Mouse (Mus musculus) myocyte (in vitro differentiated cells): ENCODE results near the gene Agr2.

Source experiments
- CEBPB ChIP-seq: IDR thresholded peaks from 2 replicates; pipeline ENCODE4 v1.6.1; 2011; ENCODE audit warnings: mild to moderate bottlenecking, moderate library complexity; ENCODE audit not compliant: poor library complexity, insufficient read depth, severe bottlenecking
- E2F4 ChIP-seq: IDR thresholded peaks from one replicate; pipeline ENCODE4 v1.6.1; 2011; ENCODE audit warnings: mild to moderate bottlenecking, control low read depth, moderate library complexity; ENCODE audit not compliant: insufficient read depth
- MAX ChIP-seq: IDR thresholded peaks from one replicate; pipeline ENCODE4 v1.6.1; 2011; ENCODE audit warnings: low read depth, mild to moderate bottlenecking, control low read depth
- MYOD1 ChIP-seq, 3 experiments: IDR thresholded peaks; one replicate each; pipeline ENCODE4 v1.6.1; 2011; ENCODE audit warnings: control low read depth in 2 of 3, low read depth in 2 of 3, mild to moderate bottlenecking in 2 of 3, moderate library complexity in 1 of 3; ENCODE audit not compliant: insufficient read length in 2 of 3, control insufficient read depth in 1 of 3
- MYOG ChIP-seq, 3 experiments: IDR thresholded peaks; one replicate each; pipeline ENCODE4 v1.6.1; 2011; ENCODE audit warnings: control low read depth in 2 of 3, low read depth in 2 of 3, mild to moderate bottlenecking in 2 of 3; ENCODE audit not compliant: insufficient read length in 2 of 3, control insufficient read depth in 1 of 3, insufficient read depth in 1 of 3
- POLR2A ChIP-seq: IDR thresholded peaks from one replicate; pipeline ENCODE4 v1.6.1; 2011; ENCODE audit warnings: low read depth, mild to moderate bottlenecking, control low read depth, moderate library complexity; ENCODE audit not compliant: insufficient read length
- POLR2AphosphoS2 ChIP-seq: IDR thresholded peaks from one replicate; pipeline ENCODE4 v1.6.1; 2011; ENCODE audit warnings: low read depth, control low read depth; ENCODE audit not compliant: insufficient read length
- SRF ChIP-seq: IDR thresholded peaks from one replicate; pipeline ENCODE4 v1.6.1; 2011; ENCODE audit warnings: low read depth; ENCODE audit not compliant: control insufficient read depth, insufficient read length
- TCF12 ChIP-seq: IDR thresholded peaks from one replicate; pipeline ENCODE4 v1.6.1; 2011; ENCODE audit warnings: mild to moderate bottlenecking, control low read depth; ENCODE audit not compliant: poor library complexity, insufficient read depth, severe bottlenecking
- TCF3 ChIP-seq: IDR thresholded peaks from one replicate; pipeline ENCODE4 v1.6.1; 2011; ENCODE audit warnings: low read depth, control low read depth; ENCODE audit not compliant: insufficient read length
- USF1 ChIP-seq: IDR thresholded peaks from one replicate; pipeline ENCODE4 v1.6.1; 2011; ENCODE audit warnings: low read depth, mild to moderate bottlenecking, control low read depth, moderate library complexity

- TF ChIP-seq USF1 (no peak), E2F4 (no peak), MYOG (IDR thresholded peaks at IDR 0.05; ENCODE audit: control insufficient read depth in 1 of 3, insufficient read depth in 1 of 3, insufficient read length in 2 of 3, low read depth in 2 of 3) (no peak), MYOD1 (IDR thresholded peaks at IDR 0.05; ENCODE audit: control insufficient read depth in 1 of 3, insufficient read length in 2 of 3, low read depth in 2 of 3) (no peak), POLR2A (no peak), POLR2AphosphoS2 (no peak), MAX (no peak), TCF3 (no peak), CEBPB (no peak), SRF (no peak), TCF12 (no peak)
Measured at GRCm38 (mm10) chr12:36004714-36005113, 12.0 kb downstream of the Agr2 start.
